Mouse (Mus musculus) hindbrain, embryonic 16.5 days (tissue): Measurements from ENCODE around the gene Phpt1. TPM values are rescaled to one million over a fixed set of nuclear protein-coding genes. Genes with fewer than 3 reads are reported as not detected.
A peak's percentile ranks its signal among the peaks of the same experiment; 100 is the strongest.

Source experiments
- ATAC-seq: fragments of 200-750 bp; cut with Nextera tagmentation; 2 replicates; pipeline ENCODE4 v1.8.0; 2017; ENCODE audit warnings: moderate TSS enrichment, moderate library complexity
- H3K27ac ChIP-seq: fragments of 300-500 bp; sonication (generic); 2 replicates; pipeline ENCODE4 v1.5.1; 2014; ENCODE audit warnings: low read depth, mild to moderate bottlenecking, control low read depth, low read length, moderate library complexity
- H3K27me3 ChIP-seq: fragments of 300-500 bp; sonication (generic); replicated peaks from 2 replicates; pipeline ENCODE4 v1.6.1; 2014; ENCODE audit warnings: low read length; ENCODE audit not compliant: control insufficient read depth, insufficient read depth
- H3K36me3 ChIP-seq: fragments of 300-500 bp; sonication (generic); 2 replicates; pipeline ENCODE4 v1.6.1; 2014; ENCODE audit warnings: mild to moderate bottlenecking, low read length, moderate library complexity, mixed read lengths; ENCODE audit not compliant: control insufficient read depth, insufficient read depth
- H3K4me1 ChIP-seq: fragments of 300-500 bp; sonication (generic); 2 replicates; pipeline ENCODE4 v1.6.1; 2014; ENCODE audit warnings: low read depth, low read length; ENCODE audit not compliant: control insufficient read depth, insufficient read depth
- H3K4me2 ChIP-seq: fragments of 300-500 bp; sonication (generic); 2 replicates; pipeline ENCODE4 v1.6.1; 2014; ENCODE audit warnings: mild to moderate bottlenecking, low read length, control low read depth, moderate library complexity
- H3K4me3 ChIP-seq: fragments of 300-500 bp; sonication (generic); 2 replicates; pipeline ENCODE4 v1.5.1; 2014; ENCODE audit warnings: mild to moderate bottlenecking, low read length, control low read depth, moderate library complexity
- H3K9ac ChIP-seq: fragments of 300-500 bp; sonication (generic); 2 replicates; pipeline ENCODE4 v1.6.1; 2014; ENCODE audit warnings: low read depth, mild to moderate bottlenecking, control low read depth, low read length, moderate library complexity
- H3K9me3 ChIP-seq: fragments of 300-500 bp; sonication (generic); 2 replicates; pipeline ENCODE4 v1.6.1; 2014; ENCODE audit warnings: mild to moderate bottlenecking, low read length, moderate library complexity; ENCODE audit not compliant: control insufficient read depth
- WGBS: fragments of 180-500 bp; shearing (Covaris S2); extraction: QIAGEN DNeasy Blood & Tissue Kit; methylation state at CpG from one replicate; pipeline ENCODE4 v1.1.7; 2014; 5-methylcytosine and 5-hydroxymethylcytosine counted together
- polyA plus RNA-seq: library from polyadenylated mRNA; unstranded; fragments of >200 nt; fragmentation: Nextera tagmentation; extraction: Ambion mirVana; gene quantifications from 2 replicates; pipeline ENCODE4 v1.2.1, GENCODE M21; 2015

The Phpt1 gene
- 164 and 178 TPM in 2 replicates for polyA plus RNA-seq

DNA sequence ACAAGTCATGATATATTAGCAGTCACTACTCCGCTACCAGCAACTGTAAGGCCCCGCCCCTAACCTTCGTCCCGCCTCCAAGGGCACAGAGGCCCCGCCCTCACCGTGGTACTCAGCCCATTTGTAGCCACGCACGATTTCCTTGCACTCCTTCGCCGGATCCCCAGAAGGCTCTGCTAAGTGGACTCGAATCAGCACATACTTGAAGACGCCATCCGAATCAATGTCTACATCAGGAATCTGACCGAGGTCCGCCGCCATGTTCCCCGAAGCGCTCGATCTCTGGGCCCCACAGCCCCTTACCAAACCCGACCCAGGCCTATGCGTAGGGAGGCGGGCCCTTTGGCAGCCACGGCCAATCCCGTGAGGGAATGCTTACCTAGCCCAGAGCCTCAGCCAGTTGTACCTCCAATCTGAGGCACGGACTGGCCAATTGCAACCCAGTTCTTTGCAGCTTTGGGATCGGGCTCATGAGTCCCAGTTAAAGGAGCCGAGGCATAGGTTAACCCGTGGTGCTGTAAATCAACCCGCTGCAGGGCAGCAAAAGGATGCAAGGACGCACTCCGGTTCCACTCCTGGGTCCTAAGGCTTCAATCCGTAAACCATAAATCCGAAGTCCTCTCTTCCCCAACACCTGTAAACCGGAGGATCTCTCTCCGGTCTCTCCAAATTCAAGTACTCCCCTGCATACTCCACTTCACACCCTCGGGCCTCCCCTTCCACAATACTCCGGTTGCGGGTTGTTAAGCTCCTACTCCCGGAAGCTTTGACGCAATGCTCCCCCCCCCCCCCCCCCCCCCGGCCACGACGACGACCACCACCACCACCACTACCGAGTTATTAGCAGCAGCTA, at the start of gene Phpt1, which contains the start of gene Mamdc4:
Gene Phpt1 (minus strand): TSS at position 646 of the 853 bp plus-strand sequence.
Gene Mamdc4 (minus strand): TSS at position 267 of the 853 bp plus-strand sequence.
- peaks cover 3% of the 10 kb centered on the region; the same call in 1 of the 2 replicates for H3K9me3 ChIP-seq
- H3K4me2 ChIP-seq: peak within 1 kb of the TSS; percentile 88
- H3K4me3 ChIP-seq: peak within 1 kb of the TSS; percentile 56
- H3K9ac ChIP-seq: peak within 1 kb of the TSS; percentile 71
- peaks cover 13% of the 10 kb centered on the region for H3K36me3 ChIP-seq
- ATAC-seq: peak; percentile 98
- under 1% methylated on average over 42 of the region's 45 CpGs for WGBS
- H3K4me1 ChIP-seq: peaks cover 37% of the 10 kb centered on the region
- H3K27ac ChIP-seq: peak within 1 kb of the TSS; percentile 91
- peaks cover 37% of the 10 kb centered on the region for H3K27me3 ChIP-seq

DNA sequence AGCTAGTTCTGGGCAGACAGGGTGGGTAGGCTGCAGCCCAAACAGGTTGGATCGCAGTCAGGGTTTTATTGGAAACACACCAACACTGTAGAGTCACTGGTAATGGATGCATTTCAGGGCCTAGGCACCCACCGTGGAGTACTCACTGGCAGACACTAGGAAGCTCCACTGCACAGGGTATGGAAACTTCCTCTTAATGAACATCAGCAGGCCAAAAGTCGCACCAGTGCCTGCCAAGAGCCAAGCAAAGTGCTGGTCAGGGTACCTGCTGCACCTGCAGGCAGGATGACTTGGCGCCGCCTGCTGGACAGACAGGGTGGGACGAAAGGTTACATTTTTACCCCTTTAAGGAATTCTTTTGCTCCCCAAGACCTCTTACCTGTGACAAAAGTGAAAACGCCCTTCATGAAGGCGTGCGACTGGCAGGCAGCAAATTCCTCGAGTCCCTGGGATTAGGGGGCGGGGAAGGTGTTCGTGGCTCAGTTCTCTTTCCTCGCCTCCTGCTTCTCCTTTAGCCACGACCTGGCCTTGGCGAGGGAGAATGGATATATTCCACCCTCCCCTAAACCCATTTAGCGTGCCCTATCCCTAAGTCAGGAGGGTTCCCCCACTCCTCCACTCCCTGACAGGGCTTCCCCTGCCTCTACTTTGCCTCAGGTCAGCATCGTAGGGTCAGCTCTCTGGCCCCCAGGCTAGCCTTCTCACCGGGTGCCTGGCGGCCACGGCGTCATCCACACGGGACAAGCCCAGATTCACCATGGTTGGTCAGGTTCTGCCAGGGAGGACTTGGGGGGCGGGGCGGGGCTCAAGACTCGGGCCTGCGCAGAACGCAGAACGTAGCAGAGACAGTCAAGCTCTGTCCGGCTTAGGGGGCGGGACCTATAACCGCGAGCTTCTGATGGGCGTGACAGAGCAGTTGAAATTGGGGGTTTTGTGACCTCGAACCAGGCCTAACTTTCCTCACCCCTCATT, 46.5 kb upstream of the Phpt1 start, which contains the start of gene Tmem141:
Gene Tmem141 (minus strand): TSS at position 777 of the 972 bp plus-strand sequence.
- 6% methylated on average over 34 of the region's 34 CpGs for WGBS
- H3K4me2 ChIP-seq: peak within 1 kb of the TSS; percentile 89
- peak within 1 kb of the TSS; percentile 74 for H3K27ac ChIP-seq
- peaks cover 8% of the 10 kb centered on the region for H3K27me3 ChIP-seq
- no peaks in the 10 kb centered on the region for H3K36me3 ChIP-seq
- peak within 1 kb of the TSS; percentile 63 for H3K4me3 ChIP-seq
- peak within 1 kb of the TSS; percentile 78 for H3K9ac ChIP-seq
- no peaks in the 10 kb centered on the region for H3K9me3 ChIP-seq
- peaks cover 10% of the 10 kb centered on the region for H3K4me1 ChIP-seq
- peak; percentile 95 for ATAC-seq

DNA sequence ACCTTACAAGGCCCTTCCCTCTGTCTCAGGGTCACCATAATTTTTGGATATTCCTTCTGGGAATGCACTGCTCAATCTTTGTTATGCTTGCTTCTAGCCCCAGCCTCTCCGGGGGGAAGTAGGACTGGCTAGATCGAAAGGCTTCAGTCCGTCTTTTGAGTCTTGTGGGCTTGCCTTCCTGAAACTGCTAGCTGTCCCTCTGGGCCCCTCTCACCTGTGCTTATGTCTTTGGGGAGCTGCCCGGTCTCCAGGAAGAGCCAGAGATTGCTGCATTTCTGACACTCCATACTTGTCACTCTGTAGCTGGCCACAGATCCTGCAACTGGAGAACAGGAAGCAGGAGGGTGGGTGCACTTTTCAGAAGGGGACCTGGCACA, 45.8 kb upstream of the Phpt1 start:
- ATAC-seq: no peak
- H3K9me3 ChIP-seq: no peaks in the 10 kb centered on the region
- H3K9ac ChIP-seq: peak overlapping the region; percentile 78; the same call in 1 of the 2 replicates
- H3K4me3 ChIP-seq: peak overlapping the region; percentile 63
- 88% methylated on average over 4 of the region's 4 CpGs for WGBS
- peaks cover 13% of the 10 kb centered on the region for H3K4me1 ChIP-seq
- H3K36me3 ChIP-seq: no peaks in the 10 kb centered on the region
- H3K27me3 ChIP-seq: peaks cover 14% of the 10 kb centered on the region
- peak overlapping the region; percentile 89 for H3K4me2 ChIP-seq
- no peak overlapping the region for H3K27ac ChIP-seq

DNA sequence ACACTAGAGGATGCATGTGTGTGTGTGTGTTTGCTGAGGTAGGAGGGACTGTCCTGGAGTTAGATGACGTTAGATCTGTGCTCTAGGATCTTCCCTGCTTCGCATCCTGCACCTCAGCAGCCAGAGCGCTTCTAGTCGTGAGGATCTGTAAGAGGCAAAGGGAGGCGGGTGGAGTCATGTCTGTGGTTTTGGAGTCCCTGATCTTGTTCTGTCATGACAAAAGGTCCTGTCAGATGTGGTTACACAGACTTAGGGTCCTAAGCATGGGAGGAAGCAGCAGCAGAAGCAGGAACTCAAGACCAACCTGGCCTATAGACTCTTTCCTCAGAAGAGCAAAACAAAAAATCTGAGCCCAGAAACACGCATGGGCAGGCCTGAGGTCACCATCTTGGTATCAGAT, 45.4 kb upstream of the Phpt1 start:
- WGBS: 84% methylated on average over 6 of the region's 6 CpGs
- H3K4me2 ChIP-seq: no peak overlapping the region
- no peak for ATAC-seq
- no peaks in the 10 kb centered on the region for H3K9me3 ChIP-seq
- H3K9ac ChIP-seq: no peak overlapping the region
- H3K36me3 ChIP-seq: no peaks in the 10 kb centered on the region
- H3K27ac ChIP-seq: no peak overlapping the region
- peaks cover 19% of the 10 kb centered on the region for H3K27me3 ChIP-seq
- H3K4me1 ChIP-seq: peaks cover 13% of the 10 kb centered on the region
- H3K4me3 ChIP-seq: no peak overlapping the region

DNA sequence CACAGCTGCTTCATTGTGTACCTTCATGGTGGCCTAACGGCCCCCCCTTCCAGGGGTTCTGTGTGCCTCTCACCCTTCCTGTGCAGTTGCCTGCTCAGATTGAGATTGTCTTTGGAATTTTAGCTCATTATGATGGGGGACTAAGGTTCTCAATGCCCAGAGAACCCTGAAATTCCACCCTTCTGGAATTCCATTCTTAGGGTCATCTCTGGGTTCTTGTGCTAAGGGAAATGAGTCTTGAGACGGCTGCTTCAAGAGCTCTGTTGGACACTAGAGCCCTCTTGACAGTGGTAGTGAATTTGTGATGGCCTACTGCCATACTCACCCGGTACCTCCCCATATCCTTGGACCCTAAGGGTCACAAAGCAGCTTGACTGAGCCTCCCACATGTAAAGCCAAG, 42.6 kb upstream of the Phpt1 start, which contains the start of gene Ccdc183:
Gene Ccdc183 (minus strand): TSS at position 101 of the 400 bp plus-strand sequence.
- H3K9ac ChIP-seq: no peak within 1 kb of the TSS
- 86% methylated on average over 3 of the region's 3 CpGs for WGBS
- ATAC-seq: no peak

DNA sequence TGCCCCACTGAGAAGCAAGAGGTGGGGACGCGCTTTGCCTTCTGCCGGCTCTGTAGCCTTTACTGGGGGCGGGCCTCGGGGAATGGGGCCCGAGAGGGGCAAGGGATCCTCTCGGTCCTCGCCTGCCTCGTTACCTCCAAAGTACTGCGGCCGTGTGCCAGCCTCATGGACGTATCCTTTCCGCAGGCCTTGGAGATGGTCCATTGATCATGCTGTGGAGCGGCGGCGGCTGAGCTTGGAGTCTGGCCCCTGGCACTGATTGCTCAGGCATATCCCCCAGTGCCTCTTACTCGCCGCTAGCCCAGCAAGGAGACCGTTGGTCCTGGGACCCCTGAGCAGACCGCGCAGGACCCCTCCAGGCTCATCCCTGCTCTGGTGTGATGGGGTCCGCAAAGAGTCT, 41.4 kb upstream of the Phpt1 start:
- 18% methylated on average over 22 of the region's 22 CpGs for WGBS
- Histone ChIP-seq H3K4me3 (peak overlapping the region; percentile 4; the same call in 1 of the 2 replicates), H3K9ac (no peak overlapping the region), H3K27me3 (peaks cover 21% of the 10 kb centered on the region), H3K9me3 (no peaks in the 10 kb centered on the region), H3K36me3 (no peaks in the 10 kb centered on the region), H3K4me1 (peaks cover 9% of the 10 kb centered on the region), H3K4me2 (peak overlapping the region; percentile 11; the same call in 1 of the 2 replicates), H3K27ac (no peak overlapping the region)
- no peak for ATAC-seq

More for the DNA sequence above, 42.6 kb upstream of the Phpt1 start, which contains the start of gene Ccdc183:
- Histone ChIP-seq H3K4me3 (no peak within 1 kb of the TSS), H3K4me2 (no peak within 1 kb of the TSS), H3K27me3 (peaks cover 21% of the 10 kb centered on the region), H3K27ac (no peak within 1 kb of the TSS), H3K4me1 (peaks cover 13% of the 10 kb centered on the region), H3K9me3 (no peaks in the 10 kb centered on the region), H3K36me3 (no peaks in the 10 kb centered on the region)

DNA sequence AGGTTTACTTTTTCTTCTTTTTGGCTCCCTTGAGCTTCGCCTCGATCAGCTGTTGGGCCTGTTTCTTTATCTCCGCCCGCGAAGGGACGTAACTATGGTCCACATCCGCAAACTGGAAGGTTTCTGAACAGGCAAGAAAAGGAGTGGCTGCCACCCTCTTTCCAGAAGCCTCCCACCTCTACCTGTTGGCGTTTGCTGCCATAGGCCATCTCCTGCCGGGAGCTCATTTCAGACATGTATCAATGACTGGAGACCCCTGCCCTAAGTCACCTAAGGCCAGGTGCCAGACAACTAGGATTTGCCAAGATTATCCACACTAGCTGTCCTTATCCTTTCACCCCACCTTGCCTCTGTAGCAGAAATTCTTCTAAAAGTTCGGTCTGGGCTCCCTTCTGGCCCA, 33.6 kb upstream of the Phpt1 start:
- H3K36me3 ChIP-seq: no peaks in the 10 kb centered on the region
- peak overlapping the region; percentile 93 for H3K27ac ChIP-seq
- WGBS: 70% methylated on average over 10 of the region's 10 CpGs
- peak overlapping the region; percentile 100 for H3K4me3 ChIP-seq
- no peak; the same call in 1 of the 2 replicates for ATAC-seq
- H3K9ac ChIP-seq: peak overlapping the region; percentile 99
- no peaks in the 10 kb centered on the region for H3K9me3 ChIP-seq
- H3K27me3 ChIP-seq: no peaks in the 10 kb centered on the region
- H3K4me2 ChIP-seq: peak overlapping the region; percentile 66
- peaks cover 22% of the 10 kb centered on the region for H3K4me1 ChIP-seq

DNA sequence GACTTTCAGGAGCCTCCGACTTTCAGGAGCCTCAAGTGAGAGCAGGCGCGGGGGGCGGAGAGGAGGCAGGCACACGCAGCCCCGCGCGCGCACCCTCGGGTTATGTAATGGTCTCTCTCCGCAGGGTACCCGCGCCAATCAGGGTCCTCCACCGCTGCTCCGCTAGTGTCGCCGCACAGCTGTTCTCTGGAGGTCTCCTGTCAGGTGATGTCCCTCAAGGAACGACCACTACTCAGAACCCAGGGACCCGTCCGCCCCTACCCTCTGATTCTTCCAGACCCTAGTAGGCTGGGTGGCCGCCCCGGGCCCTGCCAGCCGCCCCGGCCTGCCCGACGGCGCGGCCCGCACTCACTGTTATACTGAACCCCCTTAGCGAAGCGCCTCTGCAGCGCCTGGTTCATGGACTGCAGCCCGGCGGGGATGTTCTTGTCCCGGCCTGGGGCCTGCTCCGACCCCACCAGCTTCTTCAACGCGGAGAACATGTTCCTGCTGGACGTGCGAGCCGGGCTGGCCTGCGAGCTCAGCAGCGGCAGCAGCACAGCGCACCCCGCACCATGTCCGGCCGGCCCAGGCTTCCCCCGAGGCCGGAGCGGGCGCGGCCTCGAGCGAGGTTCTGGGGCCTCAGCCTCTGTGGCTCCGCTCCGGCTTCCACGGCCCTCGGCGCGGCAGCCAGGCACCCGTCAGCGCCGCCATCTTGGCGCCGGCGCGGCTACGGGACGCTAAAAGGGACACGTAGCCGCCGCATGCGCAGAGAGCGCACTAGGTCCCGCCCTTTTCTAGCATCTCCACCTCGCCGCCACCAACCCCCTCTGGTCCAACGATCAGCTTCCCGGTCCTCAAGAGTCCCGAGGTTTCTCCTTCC, 33.0 kb upstream of the Phpt1 start, which contains the start of gene Rabl6:
Gene Rabl6 (minus strand): TSS at position 761 of the 862 bp plus-strand sequence.
- Histone ChIP-seq H3K4me3 (peak within 1 kb of the TSS; percentile 100), H3K4me1 (peaks cover 22% of the 10 kb centered on the region), H3K9ac (peak within 1 kb of the TSS; percentile 99), H3K27me3 (no peaks in the 10 kb centered on the region), H3K9me3 (no peaks in the 10 kb centered on the region), H3K27ac (peak within 1 kb of the TSS; percentile 93), H3K36me3 (no peaks in the 10 kb centered on the region), H3K4me2 (peak within 1 kb of the TSS; percentile 66)
- 1% methylated on average over 75 of the region's 80 CpGs for WGBS
- peak; percentile 94 for ATAC-seq
